Comparison of ENCODE assay signal across 14 mouse cellular contexts in genomic region chr14:118069439-118070079, GRCm38 (mm10). TPM values are rescaled to one million over a fixed set of nuclear protein-coding genes. Genes with fewer than 3 reads are reported as not detected.
DNase-seq lines count a peak whose midpoint lies in the region; ATAC-seq and TF ChIP-seq lines count a peak whose summit lies in the region.
"Had no signal": no experiment of that assay in that cellular context is flagged by ENCODE, and none has a peak within 500 bp of the region (broad histone marks: within the 10 kb centered on the region; RNA-seq: fewer than 3 reads in every experiment).

No protein-coding gene starts in this region.

- intact Hi-C loops in gastrocnemius, adult 2 months (cut with DNase I) = no loop called here

- no peaks in the 10 kb centered on the region for H3K4me1 ChIP-seq in kidney, embryonic 16.5 days (ENCODE audit: insufficient read depth, low read length)
- H3K4me1 ChIP-seq in brown adipose tissue, adult 24 weeks (ENCODE audit: control insufficient read depth, insufficient read depth, insufficient read length, low read length) = peaks cover 11% of the 10 kb centered on the region; the same call in 1 of the 2 replicates
- H3K4me1 ChIP-seq: hindbrain, embryonic 12.5 days; midbrain, embryonic 15.5 days had no signal

- ATAC-seq in kidney, embryonic 16.5 days (ENCODE audit: low FRiP score, low TSS enrichment) = no peak
- peak; percentile 5 to 37; a peak in 2 of 4 replicates for ATAC-seq in hematopoietic stem cell, adult 5-6 weeks (replicated peaks in 1 of 2; ENCODE audit: insufficient read depth in 1 of 2, low FRiP score in 2 of 2, low TSS enrichment in 1 of 2, low read depth in 1 of 2, poor library complexity in 2 of 2, severe bottlenecking in 2 of 2)

- peak; percentile 33 for DNase-seq in gastrocnemius, adult 2 months
- no peak for DNase-seq in gastrocnemius, postnatal 10 days
- peak; percentile 40 for DNase-seq in kidney, postnatal 14 days
- no peak for DNase-seq in retina, embryonic 14.5 days (ENCODE audit: low spot score)
- no peak for DNase-seq in ovary, adult 18-20 months (ENCODE audit: low spot score)
- DNase-seq: B cell, adult 2 months; cerebellum, adult 11-12 months; lung, postnatal 4 days; right cerebral cortex, adult 18-20 months had no signal

- H3K4me2 ChIP-seq in kidney, embryonic 16.5 days (replicated peaks; ENCODE audit: low read depth, low read length) = no peak overlapping the region
- H3K4me2 ChIP-seq: hindbrain, embryonic 12.5 days; midbrain, embryonic 15.5 days had no signal

- H3K9me3 ChIP-seq in kidney, embryonic 16.5 days (ENCODE audit: low read length) = no peaks in the 10 kb centered on the region
- H3K9me3 ChIP-seq: hindbrain, embryonic 12.5 days; midbrain, embryonic 15.5 days had no signal

- no peak overlapping the region for H3K9ac ChIP-seq in kidney, embryonic 16.5 days (replicated peaks; ENCODE audit: low read length)
- H3K9ac ChIP-seq: hindbrain, embryonic 12.5 days; midbrain, embryonic 15.5 days had no signal

- TF ChIP-seq CTCF in gastrocnemius, adult 2 months (IDR thresholded peaks at IDR 0.05) = no peak

- peak overlapping the region; percentile 77 for H3K27ac ChIP-seq in gastrocnemius, adult 2 months
- H3K27ac ChIP-seq in kidney, embryonic 16.5 days (ENCODE audit: low read length) = no peak overlapping the region
- peak overlapping the region; percentile 82 for H3K27ac ChIP-seq in brown adipose tissue, adult 24 weeks (replicated peaks; ENCODE audit: low read depth, low read length)
- H3K27ac ChIP-seq: hindbrain, embryonic 12.5 days; midbrain, embryonic 15.5 days had no signal

- WGBS in kidney, embryonic 16.5 days = 77% methylated on average over 12 of the region's 12 CpGs

- no peaks in the 10 kb centered on the region for H3K27me3 ChIP-seq in kidney, embryonic 16.5 days (ENCODE audit: insufficient read depth, low read length)
- H3K27me3 ChIP-seq: hindbrain, embryonic 12.5 days; midbrain, embryonic 15.5 days had no signal

- no peaks in the 10 kb centered on the region for H3K36me3 ChIP-seq in kidney, embryonic 16.5 days (ENCODE audit: insufficient read depth, low read length)
- H3K36me3 ChIP-seq: hindbrain, embryonic 12.5 days; midbrain, embryonic 15.5 days had no signal

- H3K4me3 ChIP-seq in gastrocnemius, adult 2 months = no peak overlapping the region
- H3K4me3 ChIP-seq in kidney, embryonic 16.5 days (ENCODE audit: low read length) = no peak overlapping the region
- H3K4me3 ChIP-seq in brown adipose tissue, adult 24 weeks (ENCODE audit: insufficient read depth, low read depth, low read length) = no peak overlapping the region
- H3K4me3 ChIP-seq: hindbrain, embryonic 12.5 days; midbrain, embryonic 15.5 days had no signal

RNA-seq across cellular contexts. Expression of gene Dct, which starts 17.5 kb away (rescaled TPM):
- total RNA-seq in gastrocnemius, adult 2 months (2021) = under 1 TPM; 0.56 to 0.59 TPM
- total RNA-seq in gastrocnemius, postnatal 10 days (2021) = 1 to 10 TPM; 1.3 to 2.0 TPM
- 0.76 and 1.2 TPM in 2 replicates for polyA plus RNA-seq in kidney, embryonic 16.5 days (2015; fragmentation: Nextera tagmentation; extraction: Ambion mirVana)
- polyA plus RNA-seq in brown adipose tissue, adult 24 weeks (2012; ENCODE audit: insufficient read depth, insufficient read length, missing spikeins) = not detected in 2 replicates
- total RNA-seq in hematopoietic stem cell, adult 5-6 weeks (2017) = 0.20 TPM in 1 of 2 replicates, not detected in the other

Comparison
In these comparisons a context has a peak if more than half of its experiments do, and no peak if none do; other contexts are left out.
1. DNase-seq: peak in gastrocnemius, adult 2 months (single experiment) and kidney, postnatal 14 days (single experiment); none in gastrocnemius, postnatal 10 days (single experiment), retina, embryonic 14.5 days (single experiment) and ovary, adult 18-20 months (single experiment).